Mouse (Mus musculus) kidney, adult 2 months (tissue): ENCODE data around the gene Hist1h2bh.

Experiments
- CTCF ChIP-seq: fragments of 200-500 bp; conservative IDR thresholded peaks from 2 replicates; pipeline ENCODE4 v1.5.1; 2011; ENCODE audit warnings: low read depth, mild to moderate bottlenecking, control low read depth, low read length, moderate library complexity, mixed read lengths; ENCODE audit not compliant: insufficient read depth, insufficient read length
- POLR2A ChIP-seq: fragments of 200-500 bp; IDR thresholded peaks from one replicate; pipeline ENCODE4 v1.6.1; 2011; ENCODE audit warnings: low read depth, low read length, control low read depth

DNA sequence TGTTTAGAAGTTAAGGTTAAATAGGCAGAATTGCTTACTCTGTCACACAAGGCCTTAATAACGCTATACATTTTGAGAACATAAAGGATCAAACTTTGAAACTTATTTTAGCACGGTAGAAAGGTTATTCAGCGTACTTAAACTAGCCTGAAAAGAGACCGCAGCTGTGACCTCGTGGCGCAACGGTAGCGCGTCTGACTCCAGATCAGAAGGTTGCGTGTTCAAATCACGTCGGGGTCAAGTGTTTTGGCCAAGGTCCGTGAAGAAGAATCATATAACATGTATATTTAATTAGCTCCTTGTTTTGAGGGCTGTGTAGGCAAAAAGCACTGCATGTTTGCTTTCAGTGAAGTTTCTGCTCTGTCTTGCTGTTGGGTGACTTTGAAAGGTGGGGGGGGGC is 36.8 kb downstream of the Hist1h2bh start:
- TF ChIP-seq CTCF = no peak
- TF ChIP-seq POLR2A = no peak
